ENCODE assay signal across 9 mouse cellular contexts in genomic region chr11:34881528-34881927, GRCm38 (mm10). TPM values are rescaled to one million over a fixed set of nuclear protein-coding genes. Genes with fewer than 3 reads are reported as not detected.
DNase-seq lines count a peak whose midpoint lies in the region; ATAC-seq lines count a peak whose summit lies in the region.
"Had no signal": no experiment of that assay in that cellular context is flagged by ENCODE, and none has a peak within 500 bp of the region (broad histone marks: within the 10 kb centered on the region; RNA-seq: fewer than 3 reads in every experiment).

No protein-coding gene starts in this region.

- peak; percentile 69; the same call in 1 of the 2 replicates for ATAC-seq in forebrain, embryonic 15.5 days (replicated peaks)
- ATAC-seq in forebrain, embryonic 12.5 days (ENCODE audit: low FRiP score) = no peak
- ATAC-seq in midbrain, embryonic 13.5 days = 0 out of 2 replicates have a peak, but pooled peaks have one; percentile 66
- no peak for ATAC-seq in midbrain, embryonic 11.5 days (ENCODE audit: low FRiP score)
- ATAC-seq in neural tube, embryonic 14.5 days (ENCODE audit: low read depth) = peak; percentile 69; the same call in 1 of the 2 replicates

- H3K9me3 ChIP-seq in forebrain, embryonic 15.5 days = no peaks in the 10 kb centered on the region
- H3K9me3 ChIP-seq in forebrain, embryonic 12.5 days = no peaks in the 10 kb centered on the region
- no peaks in the 10 kb centered on the region for H3K9me3 ChIP-seq in midbrain, embryonic 13.5 days
- H3K9me3 ChIP-seq in midbrain, embryonic 11.5 days (ENCODE audit: control insufficient read depth, low read length) = no peaks in the 10 kb centered on the region
- no peaks in the 10 kb centered on the region for H3K9me3 ChIP-seq in neural tube, embryonic 14.5 days (ENCODE audit: control insufficient read depth, low read length)
- H3K9me3 ChIP-seq: midbrain, embryonic 12.5 days had no signal

- H3K4me3 ChIP-seq in forebrain, embryonic 15.5 days = no peak overlapping the region
- H3K4me3 ChIP-seq in forebrain, embryonic 12.5 days (replicated peaks) = no peak overlapping the region
- H3K4me3 ChIP-seq in midbrain, embryonic 13.5 days (replicated peaks) = no peak overlapping the region
- H3K4me3 ChIP-seq in midbrain, embryonic 11.5 days (ENCODE audit: low read depth, low read length) = no peak overlapping the region
- no peak overlapping the region for H3K4me3 ChIP-seq in neural tube, embryonic 14.5 days (ENCODE audit: low read depth, low read length)
- H3K4me3 ChIP-seq: midbrain, embryonic 12.5 days had no signal

- no peak overlapping the region for H3K4me2 ChIP-seq in forebrain, embryonic 15.5 days (replicated peaks)
- no peak overlapping the region for H3K4me2 ChIP-seq in forebrain, embryonic 12.5 days
- H3K4me2 ChIP-seq in midbrain, embryonic 13.5 days (replicated peaks) = no peak overlapping the region
- no peak overlapping the region for H3K4me2 ChIP-seq in midbrain, embryonic 11.5 days
- H3K4me2 ChIP-seq in neural tube, embryonic 14.5 days (ENCODE audit: low read depth, low read length) = no peak overlapping the region
- H3K4me2 ChIP-seq: midbrain, embryonic 12.5 days had no signal

- no peaks in the 10 kb centered on the region for H3K27me3 ChIP-seq in forebrain, embryonic 15.5 days
- H3K27me3 ChIP-seq in forebrain, embryonic 12.5 days = 0 out of 2 replicates have a peak, but pooled peaks cover 3% of the 10 kb centered on the region
- H3K27me3 ChIP-seq in midbrain, embryonic 13.5 days = no peaks in the 10 kb centered on the region
- H3K27me3 ChIP-seq in midbrain, embryonic 11.5 days (ENCODE audit: control insufficient read depth, insufficient read depth, low read length) = no peaks in the 10 kb centered on the region
- H3K27me3 ChIP-seq in neural tube, embryonic 14.5 days (ENCODE audit: control insufficient read depth, insufficient read depth, low read length) = no peaks in the 10 kb centered on the region; the same call in 1 of the 2 replicates
- H3K27me3 ChIP-seq: midbrain, embryonic 12.5 days had no signal

- no peak overlapping the region for H3K27ac ChIP-seq in forebrain, embryonic 15.5 days (replicated peaks)
- no peak overlapping the region for H3K27ac ChIP-seq in forebrain, embryonic 12.5 days
- no peak overlapping the region for H3K27ac ChIP-seq in midbrain, embryonic 13.5 days
- no peak overlapping the region for H3K27ac ChIP-seq in midbrain, embryonic 11.5 days (ENCODE audit: low read depth, low read length)
- no peak overlapping the region for H3K27ac ChIP-seq in neural tube, embryonic 14.5 days (ENCODE audit: low read depth, low read length)
- H3K27ac ChIP-seq: midbrain, embryonic 12.5 days had no signal

- H3K36me3 ChIP-seq in forebrain, embryonic 15.5 days = no peaks in the 10 kb centered on the region
- no peaks in the 10 kb centered on the region for H3K36me3 ChIP-seq in forebrain, embryonic 12.5 days (replicated peaks)
- H3K36me3 ChIP-seq in midbrain, embryonic 13.5 days = no peaks in the 10 kb centered on the region
- H3K36me3 ChIP-seq in midbrain, embryonic 11.5 days (ENCODE audit: control insufficient read depth, insufficient read depth, low read length) = no peaks in the 10 kb centered on the region
- no peaks in the 10 kb centered on the region for H3K36me3 ChIP-seq in neural tube, embryonic 14.5 days (ENCODE audit: control insufficient read depth, insufficient read depth, low read length)
- H3K36me3 ChIP-seq: midbrain, embryonic 12.5 days had no signal

- no peak overlapping the region for H3K9ac ChIP-seq in forebrain, embryonic 15.5 days (replicated peaks)
- H3K9ac ChIP-seq in forebrain, embryonic 12.5 days = no peak overlapping the region
- no peak overlapping the region for H3K9ac ChIP-seq in midbrain, embryonic 13.5 days (replicated peaks)
- no peak overlapping the region for H3K9ac ChIP-seq in midbrain, embryonic 11.5 days (ENCODE audit: low read length)
- no peak overlapping the region for H3K9ac ChIP-seq in neural tube, embryonic 14.5 days (replicated peaks; ENCODE audit: low read depth, low read length)
- H3K9ac ChIP-seq: midbrain, embryonic 12.5 days had no signal

- no peaks in the 10 kb centered on the region for H3K4me1 ChIP-seq in forebrain, embryonic 15.5 days
- no peaks in the 10 kb centered on the region for H3K4me1 ChIP-seq in forebrain, embryonic 12.5 days
- no peaks in the 10 kb centered on the region for H3K4me1 ChIP-seq in midbrain, embryonic 13.5 days (replicated peaks)
- no peaks in the 10 kb centered on the region for H3K4me1 ChIP-seq in midbrain, embryonic 11.5 days (ENCODE audit: control insufficient read depth, insufficient read depth, low read length)
- H3K4me1 ChIP-seq in neural tube, embryonic 14.5 days (ENCODE audit: control insufficient read depth, insufficient read depth, low read length) = no peaks in the 10 kb centered on the region
- H3K4me1 ChIP-seq: midbrain, embryonic 12.5 days had no signal

- DNase-seq in midbrain, embryonic 11.5 days (ENCODE audit: low spot score, missing footprints) = no peak
- peak; percentile 3 for DNase-seq in induced T-regulatory cell, adult 2 months (ENCODE audit: low read depth)
- DNase-seq in yolk sac, embryonic 10.5 days (ENCODE audit: low spot score) = no peak
- DNase-seq in spleen, postnatal 10 days (ENCODE audit: low spot score in 2 of 2) = no peak

- WGBS in forebrain, embryonic 15.5 days = 54% methylated on average over 5 of the region's 5 CpGs
- 53% methylated on average over 5 of the region's 5 CpGs for WGBS in forebrain, embryonic 12.5 days
- WGBS in midbrain, embryonic 13.5 days = 50% methylated on average over 5 of the region's 5 CpGs
- 53% methylated on average over 5 of the region's 5 CpGs for WGBS in midbrain, embryonic 11.5 days
- 55% methylated on average over 5 of the region's 5 CpGs for WGBS in neural tube, embryonic 14.5 days

RNA-seq across cellular contexts. Expression of gene Spdl1, which starts 48.1 kb away (rescaled TPM):
- polyA plus RNA-seq in forebrain, embryonic 15.5 days (2015; fragmentation: Nextera tagmentation; extraction: Ambion mirVana) = 8.0 and 9.1 TPM in 2 replicates
- polyA plus RNA-seq in forebrain, embryonic 12.5 days (2016; fragmentation: Nextera tagmentation; extraction: Ambion mirVana) = 23.4 and 26.1 TPM in 2 replicates
- 9.2 and 9.9 TPM in 2 replicates for polyA plus RNA-seq in midbrain, embryonic 13.5 days (2015; fragmentation: Nextera tagmentation; extraction: Ambion mirVana)
- 30.2 and 30.8 TPM in 2 replicates for polyA plus RNA-seq in midbrain, embryonic 11.5 days (2014; fragmentation: Nextera tagmentation; extraction: Ambion mirVana)
- polyA plus RNA-seq in neural tube, embryonic 14.5 days (2014; fragmentation: Nextera tagmentation; extraction: Ambion mirVana) = 1.4 and 3.0 TPM in 2 replicates

Comparison
In these comparisons a context has a peak if more than half of its experiments do, and no peak if none do; other contexts are left out.
1. ATAC-seq: peak in forebrain, embryonic 15.5 days (single experiment), midbrain, embryonic 13.5 days (single experiment) and neural tube, embryonic 14.5 days (single experiment); none in forebrain, embryonic 12.5 days (single experiment) and midbrain, embryonic 11.5 days (single experiment).